Mouse (Mus musculus): ENCODE measurements around the gene Ppp4r1. TPM values are rescaled to one million over a fixed set of nuclear protein-coding genes. Genes with fewer than 3 reads are reported as not detected.
A peak's percentile ranks its signal among the peaks of the same experiment; 100 is the strongest.

The Ppp4r1 gene
- polyA plus RNA-seq, 1 experiment from 2014 or later = 21.2 TPM

DNA sequence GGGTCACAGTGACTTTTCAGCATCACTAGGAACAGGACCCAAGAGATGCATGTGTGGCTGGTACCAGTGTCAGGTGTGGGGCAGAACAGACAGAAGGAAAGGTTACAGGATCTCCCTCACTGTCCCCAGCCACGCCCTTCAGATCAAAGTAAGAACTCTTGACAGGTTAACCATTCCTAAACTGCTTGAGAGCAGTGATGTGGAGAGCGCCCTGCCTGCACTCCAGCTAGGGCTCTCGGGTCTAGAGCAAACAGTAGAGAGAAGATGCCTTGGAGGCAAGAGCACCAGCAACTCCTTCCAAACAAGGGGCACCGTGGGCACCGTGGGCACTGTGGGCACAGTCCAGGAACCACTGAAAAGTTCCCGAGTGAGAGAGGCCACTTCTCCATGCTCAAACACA lies 71.0 kb downstream of the Ppp4r1 start:
- no peaks in the 10 kb centered on the region for H3K27me3 ChIP-seq (replicated peaks; ENCODE audit: insufficient read depth, low read length)

GRCm38 (mm10) chr17:65854006-65854405 lies 71.6 kb downstream of the Ppp4r1 start:
- peaks cover 29% of the 10 kb centered on the region for H3K36me3 ChIP-seq (ENCODE audit: insufficient read depth, low read length)
- WGBS = 85% methylated on average over 4 of the region's 4 CpGs
- no peak overlapping the region for H3K4me3 ChIP-seq (ENCODE audit: low read depth, low read length)
- no peak overlapping the region for H3K27ac ChIP-seq (ENCODE audit: low read length)
- no peaks in the 10 kb centered on the region for H3K9me3 ChIP-seq (ENCODE audit: low read length)
- H3K27me3 ChIP-seq (replicated peaks; ENCODE audit: insufficient read depth, low read length) = no peaks in the 10 kb centered on the region
- DNase-seq (ENCODE audit: low spot score) (no peak), ATAC-seq (no peak)
- no peak overlapping the region for H3K9ac ChIP-seq (replicated peaks; ENCODE audit: low read depth)
- H3K4me1 ChIP-seq (ENCODE audit: insufficient read depth, low read depth, low read length) = no peaks in the 10 kb centered on the region
- no peak overlapping the region for H3K4me2 ChIP-seq (replicated peaks; ENCODE audit: low read depth, low read length)
- TF ChIP-seq EP300 (IDR thresholded peaks at IDR 0.05) (no peak), CTCF (IDR thresholded peaks at IDR 0.05) (no peak)

More for the DNA sequence above, 71.0 kb downstream of the Ppp4r1 start:
- Histone ChIP-seq H3K9me3 (ENCODE audit: low read length) (no peaks in the 10 kb centered on the region), H3K27ac (ENCODE audit: low read length) (no peak overlapping the region), H3K4me2 (replicated peaks; ENCODE audit: low read depth, low read length) (no peak overlapping the region), H3K4me3 (ENCODE audit: low read depth, low read length) (no peak overlapping the region), H3K9ac (replicated peaks; ENCODE audit: low read depth) (no peak overlapping the region), H3K4me1 (ENCODE audit: insufficient read depth, low read depth, low read length) (no peaks in the 10 kb centered on the region), H3K36me3 (ENCODE audit: insufficient read depth, low read length) (peaks cover 33% of the 10 kb centered on the region)
- ATAC-seq = peak; percentile 41; the same call in 1 of the 2 replicates
- TF ChIP-seq CTCF (IDR thresholded peaks at IDR 0.05) (no peak), EP300 (IDR thresholded peaks at IDR 0.05) (no peak)
- no peak for DNase-seq (ENCODE audit: low spot score)
- 43% methylated on average over 6 of the region's 6 CpGs for WGBS

GRCm38 (mm10) chr17:65857617-65858016 lies 75.2 kb downstream of the Ppp4r1 start:
- Histone ChIP-seq H3K9me3 (ENCODE audit: low read length) (no peaks in the 10 kb centered on the region), H3K36me3 (ENCODE audit: insufficient read depth, low read length) (peaks cover 17% of the 10 kb centered on the region)
- WGBS = 49% methylated on average over 4 of the region's 4 CpGs

DNA sequence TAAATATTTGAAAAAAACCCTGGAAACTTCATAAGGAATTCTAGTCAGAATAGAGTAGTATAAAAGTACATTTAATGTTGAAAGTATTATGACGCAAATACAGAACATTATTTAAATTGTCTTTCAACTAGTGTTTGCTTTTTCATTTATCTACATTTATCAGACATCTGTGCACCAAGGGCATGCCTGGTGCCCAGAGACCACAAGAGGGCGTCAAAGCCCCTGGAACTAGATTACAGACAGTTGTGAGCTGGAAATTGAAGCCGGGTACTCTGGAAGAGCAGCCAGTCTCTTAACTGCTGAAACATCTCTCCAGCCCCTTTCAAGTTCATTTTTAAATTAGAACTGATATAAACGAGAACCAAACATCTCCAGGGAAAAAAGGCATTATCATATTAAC lies 80.2 kb downstream of the Ppp4r1 start:
- peaks cover 21% of the 10 kb centered on the region for H3K36me3 ChIP-seq (ENCODE audit: insufficient read depth, low read length)
- no peak overlapping the region for H3K4me3 ChIP-seq (ENCODE audit: low read depth, low read length)
- no peak overlapping the region for H3K4me2 ChIP-seq (replicated peaks; ENCODE audit: low read depth, low read length)
- H3K9me3 ChIP-seq (ENCODE audit: low read length) = no peaks in the 10 kb centered on the region
- no peak for ATAC-seq
- no peaks in the 10 kb centered on the region for H3K27me3 ChIP-seq (replicated peaks; ENCODE audit: insufficient read depth, low read length)
- DNase-seq (ENCODE audit: low spot score) = peak; percentile 53
- no peak for TF ChIP-seq EP300 (IDR thresholded peaks at IDR 0.05)
- peak; percentile 70 for TF ChIP-seq CTCF (IDR thresholded peaks at IDR 0.05)
- H3K4me1 ChIP-seq (ENCODE audit: insufficient read depth, low read depth, low read length) = no peaks in the 10 kb centered on the region
- H3K27ac ChIP-seq (ENCODE audit: low read length) = no peak overlapping the region
- H3K9ac ChIP-seq (replicated peaks; ENCODE audit: low read depth) = no peak overlapping the region
- WGBS = 51% methylated on average over 4 of the region's 4 CpGs

More at GRCm38 (mm10) chr17:65857617-65858016, 75.2 kb downstream of the Ppp4r1 start:
- ATAC-seq (no peak), DNase-seq (ENCODE audit: low spot score) (no peak)
- no peak overlapping the region for H3K9ac ChIP-seq (replicated peaks; ENCODE audit: low read depth)
- H3K4me1 ChIP-seq (ENCODE audit: insufficient read depth, low read depth, low read length) = no peaks in the 10 kb centered on the region
- H3K4me2 ChIP-seq (replicated peaks; ENCODE audit: low read depth, low read length) = no peak overlapping the region
- no peak overlapping the region for H3K27ac ChIP-seq (ENCODE audit: low read length)
- TF ChIP-seq EP300 (IDR thresholded peaks at IDR 0.05) = no peak
- no peak for TF ChIP-seq CTCF (IDR thresholded peaks at IDR 0.05)
- H3K27me3 ChIP-seq (replicated peaks; ENCODE audit: insufficient read depth, low read length) = no peaks in the 10 kb centered on the region
- H3K4me3 ChIP-seq (ENCODE audit: low read depth, low read length) = no peak overlapping the region

DNA sequence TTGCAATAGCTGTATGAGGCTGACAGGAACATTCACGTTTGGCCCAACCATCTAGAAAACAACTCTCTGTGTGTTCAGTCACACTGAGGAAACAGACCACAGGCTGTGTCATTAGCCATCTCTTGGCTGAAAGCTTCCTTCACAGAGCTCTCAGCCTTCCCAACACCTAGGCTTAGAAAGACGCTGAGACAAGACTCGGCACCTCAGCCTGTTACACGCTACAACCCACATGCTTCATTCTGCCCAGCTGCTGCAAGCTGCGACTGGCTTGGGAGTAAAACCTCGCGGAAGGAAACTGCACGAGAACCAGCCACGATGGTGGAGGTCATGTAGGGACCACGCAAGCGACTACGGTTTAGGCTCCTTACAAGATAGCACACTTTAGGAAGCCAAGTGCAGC lies 81.5 kb downstream of the Ppp4r1 start:
- H3K36me3 ChIP-seq (ENCODE audit: insufficient read depth, low read length) = peaks cover 13% of the 10 kb centered on the region; the same call in 1 of the 2 replicates
- TF ChIP-seq EP300 (IDR thresholded peaks at IDR 0.05) (no peak), CTCF (IDR thresholded peaks at IDR 0.05) (no peak)
- 93% methylated on average over 12 of the region's 12 CpGs for WGBS

GRCm38 (mm10) chr17:65864742-65865141 lies 82.4 kb downstream of the Ppp4r1 start:
- H3K9me3 ChIP-seq (ENCODE audit: low read length) = no peaks in the 10 kb centered on the region
- no peaks in the 10 kb centered on the region for H3K4me1 ChIP-seq (ENCODE audit: insufficient read depth, low read depth, low read length)
- H3K4me3 ChIP-seq (ENCODE audit: low read depth, low read length) = no peak overlapping the region
- peak; percentile 90 for TF ChIP-seq CTCF (IDR thresholded peaks at IDR 0.05)
- TF ChIP-seq EP300 (IDR thresholded peaks at IDR 0.05) = no peak
- H3K27ac ChIP-seq (ENCODE audit: low read length) = no peak overlapping the region
- DNase-seq (ENCODE audit: low spot score) (peak; percentile 82), ATAC-seq (no peak; the same call in 1 of the 2 replicates)
- H3K27me3 ChIP-seq (replicated peaks; ENCODE audit: insufficient read depth, low read length) = no peaks in the 10 kb centered on the region
- H3K9ac ChIP-seq (replicated peaks; ENCODE audit: low read depth) = no peak overlapping the region
- 31% methylated on average over 4 of the region's 4 CpGs for WGBS
- no peak overlapping the region for H3K4me2 ChIP-seq (replicated peaks; ENCODE audit: low read depth, low read length)
- peaks cover 10% of the 10 kb centered on the region; the same call in 1 of the 2 replicates for H3K36me3 ChIP-seq (ENCODE audit: insufficient read depth, low read length)

More for the DNA sequence above, 81.5 kb downstream of the Ppp4r1 start:
- no peak overlapping the region for H3K27ac ChIP-seq (ENCODE audit: low read length)
- H3K4me3 ChIP-seq (ENCODE audit: low read depth, low read length) = no peak overlapping the region
- H3K27me3 ChIP-seq (replicated peaks; ENCODE audit: insufficient read depth, low read length) = no peaks in the 10 kb centered on the region
- H3K4me1 ChIP-seq (ENCODE audit: insufficient read depth, low read depth, low read length) = no peaks in the 10 kb centered on the region
- no peak overlapping the region for H3K9ac ChIP-seq (replicated peaks; ENCODE audit: low read depth)
- H3K4me2 ChIP-seq (replicated peaks; ENCODE audit: low read depth, low read length) = no peak overlapping the region
- ATAC-seq = no peak
- no peaks in the 10 kb centered on the region for H3K9me3 ChIP-seq (ENCODE audit: low read length)
- no peak for DNase-seq (ENCODE audit: low spot score)

DNA sequence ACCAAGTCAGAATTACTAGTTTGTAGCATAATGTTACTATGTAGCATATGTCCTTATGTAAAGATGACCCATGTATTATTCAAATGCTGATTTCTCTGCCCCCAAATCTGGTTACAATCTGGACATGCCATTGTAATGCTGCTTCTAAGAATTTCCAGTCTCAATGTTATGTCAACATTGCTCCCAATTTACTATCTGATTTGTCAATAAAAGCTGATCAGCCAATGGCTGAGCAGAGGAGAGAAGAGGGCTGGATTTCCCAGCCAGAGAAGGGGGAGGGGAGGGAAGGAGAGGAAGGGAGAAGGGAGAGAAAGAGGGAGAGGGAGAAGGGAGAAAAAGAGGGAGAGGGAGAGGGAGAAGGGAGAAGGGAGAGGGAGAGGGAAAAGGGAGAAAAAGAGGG lies 82.9 kb downstream of the Ppp4r1 start:
- H3K27ac ChIP-seq (ENCODE audit: low read length) = no peak overlapping the region
- no peaks in the 10 kb centered on the region for H3K9me3 ChIP-seq (ENCODE audit: low read length)
- H3K36me3 ChIP-seq (ENCODE audit: insufficient read depth, low read length) = peaks cover 10% of the 10 kb centered on the region; the same call in 1 of the 2 replicates
- no peaks in the 10 kb centered on the region for H3K4me1 ChIP-seq (ENCODE audit: insufficient read depth, low read depth, low read length)
- H3K27me3 ChIP-seq (replicated peaks; ENCODE audit: insufficient read depth, low read length) = no peaks in the 10 kb centered on the region
- no peak overlapping the region for H3K4me3 ChIP-seq (ENCODE audit: low read depth, low read length)
- no peak for DNase-seq (ENCODE audit: low spot score)
- H3K4me2 ChIP-seq (replicated peaks; ENCODE audit: low read depth, low read length) = no peak overlapping the region
- no peak overlapping the region for H3K9ac ChIP-seq (replicated peaks; ENCODE audit: low read depth)
- TF ChIP-seq CTCF (IDR thresholded peaks at IDR 0.05) = no peak
- no peak for TF ChIP-seq EP300 (IDR thresholded peaks at IDR 0.05)
- no peak for ATAC-seq

All from lung, postnatal 0 days (tissue).